Mouse (Mus musculus) MN1 (cell line): ENCODE data around the gene Kmt2b.

Experiments
- DNase-seq: peaks from one replicate; pipeline ENCODE4 v3.0.0-alpha.2; 2016; ENCODE audit warnings: low spot score

The Kmt2b gene

DNA sequence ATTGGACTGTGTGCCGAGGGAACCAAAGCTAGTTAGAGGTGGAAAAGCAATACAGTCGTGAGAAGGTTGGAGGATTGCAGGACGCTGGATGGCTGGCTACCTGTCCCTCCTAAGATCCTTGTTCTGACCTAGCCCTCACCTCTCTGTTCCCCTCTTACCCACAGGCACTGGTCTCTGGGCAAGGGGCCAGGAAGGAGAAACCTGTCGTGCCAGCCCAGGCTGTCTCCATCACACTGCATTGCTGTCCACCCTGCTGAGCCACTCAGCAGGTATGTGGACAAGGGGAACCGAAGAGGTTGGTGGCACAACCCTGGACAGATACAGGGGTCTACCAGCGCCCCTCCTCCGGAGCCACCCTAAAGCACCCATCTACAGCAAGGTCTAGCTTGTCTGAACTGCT lies 12.1 kb upstream of the Kmt2b start:
- DNase-seq = peak; percentile 29

DNA sequence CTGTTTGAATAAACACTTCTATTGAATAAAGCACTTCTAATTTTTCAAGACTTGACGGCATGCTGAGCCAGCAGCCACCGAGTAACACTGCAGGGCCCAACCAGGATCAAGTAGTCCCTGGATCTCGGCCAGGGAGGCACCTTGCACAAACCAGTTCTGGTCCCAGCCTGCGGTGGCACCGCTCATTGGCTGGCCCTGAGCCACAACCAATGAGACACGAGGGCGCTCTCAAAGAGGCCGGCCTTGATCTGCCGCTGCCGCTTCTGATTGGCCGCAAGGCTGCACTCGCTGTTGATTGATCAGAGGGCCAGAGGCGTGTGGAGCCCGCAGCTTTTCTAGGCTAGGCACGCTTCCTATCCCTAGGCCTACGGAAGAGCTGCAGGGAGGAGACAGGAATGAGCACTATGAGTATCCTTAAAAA lies 11.4 kb upstream of the Kmt2b start:
- peak; percentile 97 for DNase-seq

DNA sequence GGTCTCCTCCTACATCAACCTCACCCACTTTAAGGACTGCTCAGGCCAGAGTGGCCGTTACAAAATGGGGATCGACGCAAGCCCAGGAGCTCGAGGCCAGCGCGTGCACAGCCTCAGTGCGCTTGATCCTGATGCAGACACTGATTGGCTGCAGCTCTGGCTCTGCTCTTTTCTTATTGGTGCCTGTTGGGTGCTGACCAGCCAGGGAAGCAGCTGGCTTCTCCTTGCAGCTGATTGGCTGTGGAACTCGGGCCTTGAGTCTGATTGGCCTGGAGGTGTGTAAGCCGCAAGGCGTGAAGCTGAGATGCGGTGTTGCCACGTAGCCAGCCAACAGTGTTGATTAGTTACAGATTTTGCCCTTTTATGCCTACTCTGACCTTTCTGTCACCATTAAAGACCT lies 10.3 kb upstream of the Kmt2b start, which contains the start of gene Zbtb32:
Gene Zbtb32, minus strand, starts transcription at position 124 of the 400 bp plus-strand sequence.
- no peak for DNase-seq

DNA sequence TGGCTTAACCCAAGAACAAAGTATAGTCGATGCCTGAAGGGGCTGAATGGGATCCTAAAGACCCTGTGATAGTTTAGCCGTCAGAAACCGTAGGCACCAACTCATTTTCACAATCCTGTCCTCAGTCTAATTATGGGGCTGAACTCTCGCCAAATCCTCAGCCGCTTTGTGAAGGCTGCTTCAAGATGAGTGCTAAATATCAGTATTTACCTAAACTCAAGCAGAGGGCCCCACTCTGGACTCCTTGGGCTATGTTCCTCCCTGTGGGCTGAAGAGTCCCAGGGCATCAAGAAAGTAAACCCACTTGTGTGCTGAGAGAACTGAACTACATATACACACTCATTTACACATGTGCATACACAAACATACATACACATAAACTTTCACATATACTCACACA lies 8.3 kb upstream of the Kmt2b start:
- no peak for DNase-seq

DNA sequence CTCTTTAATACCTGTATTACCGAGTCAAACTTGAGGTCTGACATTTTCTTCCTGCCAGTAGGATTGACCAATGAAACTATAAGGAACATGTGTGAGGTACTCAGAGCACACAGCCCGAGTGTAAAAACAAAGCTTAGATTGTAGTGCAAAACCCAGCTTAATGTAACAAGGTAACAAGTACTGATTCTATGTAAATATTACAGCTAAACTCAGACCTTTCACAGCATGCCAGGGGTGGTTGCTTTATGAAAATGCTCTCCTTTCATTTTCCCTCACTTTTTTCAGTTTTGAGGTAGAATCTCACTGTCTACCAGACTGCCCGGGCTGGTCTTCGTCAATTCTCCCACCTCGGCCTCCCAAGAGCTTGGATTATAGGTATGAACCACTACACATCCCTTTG lies 7.6 kb upstream of the Kmt2b start:
- DNase-seq = no peak

DNA sequence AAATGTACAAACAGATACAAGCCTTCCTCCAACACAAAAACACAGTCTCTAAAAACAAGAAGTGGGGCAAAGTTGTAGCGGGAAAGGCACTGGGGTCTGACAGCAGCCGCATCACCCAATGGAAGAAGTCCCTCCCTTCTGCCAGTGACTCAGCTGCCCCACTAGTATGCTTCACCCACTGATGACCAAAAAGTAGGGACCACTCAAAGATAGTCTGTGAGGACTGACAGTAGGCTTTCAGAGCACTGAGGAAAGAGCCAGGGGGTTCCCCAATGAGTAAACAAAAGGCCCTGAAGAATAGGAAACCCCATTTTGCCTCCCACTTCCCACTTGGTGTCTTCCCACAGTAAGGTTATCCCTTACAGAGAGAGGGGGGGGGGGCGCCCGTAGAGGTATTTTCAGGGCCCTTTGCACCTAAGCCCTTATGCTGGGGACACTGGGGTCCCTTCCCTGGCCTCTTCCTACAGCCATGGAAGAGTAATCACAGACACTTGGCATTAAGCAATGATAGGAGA lies 6.0 kb upstream of the Kmt2b start:
- DNase-seq = no peak

DNA sequence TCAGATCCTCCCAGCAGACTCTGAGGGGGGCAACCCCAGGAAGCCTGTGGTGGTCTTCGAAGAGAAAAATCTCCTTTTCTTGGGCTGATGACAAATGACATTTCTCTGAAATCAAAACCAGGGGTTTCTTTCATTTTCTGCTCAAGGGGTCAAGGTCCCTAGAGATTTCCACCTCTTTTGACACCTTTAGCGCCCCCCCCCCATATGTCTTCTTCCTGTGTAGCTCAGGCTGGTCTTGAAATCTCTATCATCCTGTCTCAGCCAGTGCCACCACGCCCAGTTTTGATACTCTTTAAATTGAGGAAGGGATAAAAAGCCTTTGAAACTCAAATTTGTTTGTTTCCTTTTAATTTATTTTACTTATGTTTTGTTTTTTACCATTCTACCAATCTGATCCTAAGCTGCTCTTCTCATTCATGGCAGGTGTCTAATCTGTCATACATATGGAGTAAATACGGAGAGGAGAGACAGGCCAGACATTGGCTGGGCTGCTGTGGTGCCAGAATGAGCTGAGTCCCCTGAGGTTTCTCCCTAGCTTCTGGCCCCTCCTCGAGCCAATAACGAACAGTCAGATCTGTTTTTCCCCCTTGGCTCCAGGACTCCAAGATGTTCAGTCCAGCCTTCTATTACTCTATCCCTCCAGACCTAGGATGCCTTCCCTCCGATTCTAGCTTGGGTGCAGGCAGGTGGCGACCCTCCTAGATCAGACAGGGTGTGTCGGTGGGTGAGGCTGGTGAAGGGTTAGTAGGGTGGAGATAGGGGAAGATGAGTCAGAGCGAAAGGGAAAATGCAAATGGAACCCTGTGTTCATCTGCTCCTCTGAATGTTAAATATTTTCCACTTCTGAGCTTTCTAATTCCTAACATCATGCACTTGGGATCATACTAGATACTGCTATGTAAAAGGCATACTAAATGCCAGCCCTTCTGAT lies 5.3 kb upstream of the Kmt2b start:
- DNase-seq = peak; percentile 60

DNA sequence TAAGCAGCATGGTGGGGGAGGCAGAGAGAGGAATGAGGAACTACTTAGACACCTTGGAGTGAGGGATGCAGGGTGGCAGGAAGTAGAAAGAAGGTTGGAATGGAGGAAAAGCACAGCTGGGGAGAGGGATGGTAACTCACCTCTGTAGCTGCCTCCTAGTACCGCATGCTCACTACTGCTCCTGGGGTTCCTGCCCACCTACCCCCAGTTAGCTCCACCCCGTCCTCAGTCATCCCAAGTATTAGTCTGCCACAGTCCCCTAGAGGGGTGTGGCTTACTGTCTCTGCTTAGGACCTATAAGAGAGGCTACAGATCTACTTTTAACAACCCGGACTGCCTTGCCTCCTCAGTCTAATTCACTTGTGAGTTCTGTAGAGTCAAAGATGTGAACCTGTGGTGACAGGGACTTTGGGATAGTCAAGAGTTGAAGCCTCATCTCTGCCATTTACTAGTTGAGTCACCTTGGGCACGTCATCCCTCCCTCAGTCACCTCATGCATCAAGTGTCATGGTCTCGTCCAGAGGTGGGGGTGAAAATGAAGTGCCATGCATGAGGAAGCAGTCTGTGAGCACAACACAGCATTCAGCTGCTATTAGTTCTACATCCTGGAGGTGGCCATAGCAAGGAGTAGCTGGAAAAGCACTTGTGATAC lies 4.4 kb upstream of the Kmt2b start:
- no peak for DNase-seq

DNA sequence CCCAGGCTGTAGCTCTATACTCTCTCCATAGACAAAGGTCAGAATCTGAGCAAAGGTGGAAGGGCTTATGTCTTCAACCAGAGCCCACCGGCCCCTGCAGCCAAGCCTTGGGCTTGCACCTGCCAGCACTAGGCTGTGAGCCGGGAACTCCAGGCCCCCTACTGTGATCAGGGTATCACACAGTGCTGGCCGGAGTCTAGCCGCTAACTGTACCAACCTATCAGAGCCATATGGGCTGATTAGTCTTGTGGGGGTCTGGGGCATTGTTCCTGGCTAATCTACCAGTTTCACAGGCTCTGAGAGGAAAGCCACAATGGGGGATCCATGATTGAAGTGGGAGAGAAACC lies 3.1 kb upstream of the Kmt2b start:
- no peak for DNase-seq

DNA sequence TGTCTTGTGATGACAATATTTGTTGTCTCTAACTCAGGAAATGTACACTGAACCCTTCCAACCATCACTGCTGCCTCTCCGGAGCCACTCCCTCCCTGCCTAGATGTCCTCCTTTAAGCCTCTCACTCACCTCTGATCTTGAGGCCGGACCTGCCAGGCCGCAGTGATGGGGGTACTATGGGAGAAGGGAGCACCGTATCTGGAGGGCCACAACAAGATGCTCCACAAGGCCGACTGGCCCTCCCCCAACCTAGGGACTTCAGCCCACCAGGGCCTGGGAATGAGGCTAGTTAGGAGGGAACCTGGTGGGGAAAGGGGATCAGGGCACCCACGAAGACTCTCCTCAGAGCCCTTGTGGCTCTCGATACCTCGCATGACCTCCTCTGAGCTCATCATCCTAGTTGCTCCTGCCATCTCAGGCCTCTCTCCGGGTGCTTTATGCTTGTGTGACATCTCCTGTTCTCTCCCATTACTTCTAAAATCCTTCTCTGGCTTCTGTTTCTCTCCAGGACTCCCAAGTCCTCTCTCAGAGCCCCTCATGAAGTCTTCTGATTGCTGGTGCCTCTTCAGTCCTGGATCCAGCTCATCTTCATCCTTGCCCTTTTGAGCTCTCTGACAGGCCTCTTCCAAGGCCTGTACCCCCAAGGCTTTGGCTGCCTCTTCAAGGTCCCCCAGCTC lies 2.5 kb upstream of the Kmt2b start:
- no peak for DNase-seq

DNA sequence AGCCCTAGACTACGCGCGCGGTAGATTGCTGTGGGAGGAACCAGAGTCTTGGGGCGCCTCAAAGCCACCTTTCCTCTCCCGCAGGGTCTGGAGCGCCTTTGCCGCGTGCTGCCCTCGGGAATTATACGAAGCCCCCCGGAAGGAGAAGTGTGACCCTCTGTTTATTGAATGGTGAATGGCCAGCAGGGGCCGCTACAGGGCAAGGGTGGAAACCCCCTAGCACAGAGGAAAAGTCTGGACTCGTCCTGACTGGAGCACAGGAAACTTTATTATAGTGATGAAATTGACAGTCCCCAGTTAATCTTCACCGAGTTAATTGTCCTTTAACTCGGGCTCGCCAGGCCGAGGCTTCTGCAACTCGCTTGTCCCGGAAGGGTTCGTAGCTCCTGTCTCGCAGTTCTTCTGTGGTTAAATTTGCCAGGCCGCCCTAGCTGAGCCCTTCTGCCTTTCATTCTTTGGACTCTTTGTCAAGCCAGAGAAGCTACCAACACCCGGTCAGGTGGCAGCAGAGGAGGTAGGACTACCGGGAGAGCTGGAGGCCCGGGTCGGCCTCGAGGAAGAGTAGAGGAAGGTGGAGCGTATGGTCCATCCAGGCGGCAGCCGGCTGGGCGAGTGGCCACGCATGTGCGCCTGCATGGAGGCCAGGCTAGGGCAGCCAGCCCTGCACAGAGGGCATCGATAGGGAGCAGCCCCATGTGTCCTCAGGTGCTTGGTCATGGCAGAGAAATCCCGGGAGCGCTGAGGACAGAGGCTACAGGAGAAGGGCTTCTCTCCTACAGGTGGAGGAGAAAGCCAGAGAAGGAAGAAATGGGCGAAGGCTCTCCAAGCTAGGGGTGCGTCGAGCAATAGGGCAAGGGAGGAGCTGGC lies 1.1 kb upstream of the Kmt2b start:
- peak; percentile 83 for DNase-seq

DNA sequence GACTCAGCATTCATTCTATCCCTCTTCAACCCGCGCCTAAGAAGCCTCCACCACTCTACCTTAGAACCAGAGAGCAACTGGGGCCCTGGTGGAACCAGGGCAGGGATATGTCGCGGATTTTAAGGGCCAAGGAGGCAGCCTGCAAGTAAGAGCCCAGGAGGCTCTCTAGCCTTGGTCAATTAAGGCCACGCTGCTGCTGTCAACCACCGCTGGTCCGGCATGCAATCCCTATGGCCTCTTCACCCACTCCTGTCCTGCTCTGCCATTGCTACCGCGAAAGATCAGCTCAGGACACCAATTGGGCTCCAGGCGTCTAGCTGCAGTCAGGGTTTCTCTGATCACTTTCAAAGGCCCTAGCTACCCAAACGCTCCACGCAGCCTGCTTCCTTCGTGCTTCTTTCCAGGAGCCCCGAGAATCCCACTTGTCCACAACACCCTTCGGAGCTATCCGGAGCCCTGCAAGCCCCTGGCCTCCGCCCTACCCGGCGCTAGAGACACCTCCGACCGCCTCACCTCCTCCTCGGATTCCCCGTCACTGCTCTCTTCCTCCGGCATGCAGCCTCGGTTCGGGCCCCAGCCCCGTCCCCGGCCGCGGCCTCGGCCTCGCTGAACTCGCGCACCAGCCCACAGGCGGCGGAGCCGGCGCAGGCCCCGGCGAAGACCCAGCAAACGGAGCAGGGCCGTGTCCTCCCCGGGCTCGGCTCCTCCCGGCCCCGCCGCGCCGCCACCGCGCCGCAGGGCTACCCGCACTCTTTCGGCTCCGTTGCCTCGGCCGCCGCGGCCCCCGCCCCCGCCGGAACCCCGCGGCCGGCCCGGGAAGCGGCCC lies 471 bp downstream of the Kmt2b start:
- peak; percentile 44 for DNase-seq

DNA sequence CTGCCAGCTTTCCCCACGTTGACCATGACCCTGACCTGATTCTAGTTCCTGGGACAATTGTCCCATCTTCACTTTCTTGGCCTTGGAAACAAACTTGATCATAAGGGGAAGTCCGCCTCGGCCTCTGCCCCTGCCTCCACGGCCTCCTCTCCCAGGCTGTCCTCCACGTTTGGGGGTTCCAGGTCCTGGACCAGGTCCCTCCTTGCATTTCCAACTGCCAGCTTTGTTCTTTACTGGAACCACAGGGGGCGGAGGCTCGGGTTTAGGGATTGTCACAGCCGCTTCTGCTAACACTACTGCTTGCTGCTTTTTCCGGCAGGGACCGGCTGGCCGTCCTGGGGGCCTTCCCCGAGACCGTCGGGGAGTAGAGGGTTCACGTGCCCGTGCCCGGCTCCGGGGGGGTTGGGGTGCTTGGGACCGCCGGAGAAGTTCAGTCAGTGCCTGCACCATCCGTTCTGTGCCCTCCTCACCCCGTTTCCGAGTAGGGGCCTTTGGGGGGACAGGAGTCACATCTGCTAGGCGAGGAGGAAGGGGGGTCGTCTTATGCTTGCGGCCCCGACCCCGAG lies 2.0 kb downstream of the Kmt2b start:
- no peak for DNase-seq

DNA sequence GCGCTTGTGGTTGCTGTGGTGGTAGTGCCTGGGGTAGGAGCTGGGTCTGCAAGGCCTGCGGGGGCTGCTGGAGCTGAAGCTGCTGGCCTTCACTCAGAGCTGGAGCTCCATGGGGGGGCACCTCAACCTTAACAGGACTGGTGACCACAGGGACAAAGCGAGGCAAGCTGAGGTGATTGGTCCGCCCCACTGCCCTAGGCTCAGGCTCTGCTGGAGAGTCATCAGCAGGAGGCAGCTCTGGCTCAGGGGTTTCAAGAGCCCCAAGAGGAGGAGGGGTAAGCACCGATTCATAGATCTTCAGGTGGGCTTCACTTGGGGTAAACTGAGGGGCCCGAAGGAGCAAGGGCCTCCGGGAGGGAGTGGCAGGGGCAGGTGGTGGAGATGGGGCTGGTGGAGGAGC lies 3.4 kb downstream of the Kmt2b start:
- no peak for DNase-seq

DNA sequence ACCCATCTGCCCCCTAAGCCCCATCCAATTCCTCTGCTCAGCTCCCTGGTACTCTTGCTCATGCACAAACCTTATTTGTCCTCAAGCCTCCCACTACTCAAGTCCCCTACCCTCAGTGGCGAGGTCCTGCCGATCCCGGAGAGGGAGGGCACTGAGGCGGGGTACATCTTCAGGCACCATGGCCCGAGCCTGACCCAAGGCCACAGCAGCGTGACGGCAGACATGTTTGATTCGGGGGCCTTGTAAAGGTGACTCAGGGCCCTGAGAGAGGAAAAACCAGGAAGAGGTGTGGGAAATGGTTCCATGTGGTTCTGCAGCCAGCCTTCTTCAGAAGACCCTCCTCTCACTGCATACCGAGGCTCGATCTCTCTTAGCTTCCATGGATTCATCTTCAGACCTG lies 4.2 kb downstream of the Kmt2b start:
- no peak for DNase-seq

DNA sequence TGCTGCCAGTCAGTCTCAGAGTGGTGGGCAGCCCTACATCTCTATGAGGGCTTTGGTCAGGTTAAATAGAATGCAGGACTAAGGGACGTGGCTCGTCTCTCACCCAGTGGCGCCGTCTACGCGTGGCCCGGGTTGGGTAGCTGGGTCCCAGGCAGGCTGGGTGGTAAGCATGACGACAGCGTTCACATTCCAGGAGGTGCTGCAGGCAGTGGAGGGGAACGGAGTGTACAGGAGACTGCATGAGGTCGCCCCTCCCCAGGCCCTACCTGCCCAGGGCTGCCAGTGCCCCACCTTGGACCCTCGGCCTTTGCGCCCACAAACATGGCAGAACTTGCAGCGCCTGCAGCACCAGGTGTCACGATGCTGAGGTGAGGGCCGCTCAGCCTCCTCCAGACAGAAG lies 7.0 kb downstream of the Kmt2b start:
- no peak for DNase-seq

DNA sequence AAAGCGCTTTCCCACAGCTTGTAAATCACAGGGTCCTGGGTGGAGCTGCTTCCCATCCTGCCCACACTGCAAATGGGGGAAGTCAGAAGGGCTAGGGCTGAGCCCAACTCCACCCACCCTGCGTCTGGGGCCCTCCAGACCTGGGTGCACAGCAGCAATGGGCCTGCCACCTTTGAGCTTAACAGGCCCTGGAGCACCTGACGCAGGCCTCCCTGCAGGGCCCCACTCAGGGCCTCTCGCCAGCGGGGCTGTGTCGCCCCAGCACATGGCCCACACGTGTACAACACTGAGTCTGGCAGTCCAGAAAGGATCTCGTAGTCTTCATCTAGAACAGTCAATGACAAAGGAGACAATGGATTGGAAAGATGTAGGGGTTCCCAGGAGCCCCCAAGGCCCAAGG lies 8.6 kb downstream of the Kmt2b start:
- DNase-seq = no peak

DNA sequence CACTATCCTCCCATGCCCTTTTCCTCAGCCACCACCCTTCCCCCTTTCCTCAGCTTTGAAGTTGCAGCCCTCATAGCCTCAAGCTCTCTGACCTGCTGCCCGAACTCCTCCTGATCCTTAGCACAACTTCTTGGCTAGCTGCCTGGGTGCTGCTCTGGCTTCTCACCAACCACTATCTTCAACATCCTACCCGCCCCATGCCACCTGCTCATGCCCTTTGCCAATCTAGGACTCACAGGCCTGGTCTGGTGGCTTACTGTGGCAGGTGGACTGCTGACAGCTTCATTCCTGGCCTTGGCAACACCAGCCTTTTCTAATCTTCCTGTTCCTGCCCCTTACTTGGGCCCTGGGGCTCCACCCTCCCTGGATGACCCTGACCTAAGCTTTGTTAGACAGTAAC lies 15.6 kb downstream of the Kmt2b start:
- peak; percentile 75 for DNase-seq

DNA sequence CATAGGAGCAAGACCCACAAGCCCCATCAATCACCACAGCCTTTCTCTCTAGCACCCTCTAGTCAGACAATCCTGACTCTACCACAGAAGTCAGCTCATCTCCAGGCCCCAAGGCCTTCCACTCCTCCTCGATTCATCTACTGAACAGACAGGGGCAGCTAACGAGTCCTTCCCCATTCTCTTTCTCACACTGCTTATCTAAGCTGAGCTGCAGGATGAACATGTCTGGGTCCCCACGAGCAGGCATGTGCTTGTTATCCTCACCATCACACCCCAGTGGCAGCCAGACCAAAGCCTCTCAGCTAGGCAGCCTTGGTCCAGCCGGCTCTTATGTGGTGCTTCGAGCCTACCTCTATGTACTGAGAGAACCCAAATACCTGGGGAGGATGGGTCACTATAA lies 16.1 kb downstream of the Kmt2b start:
- DNase-seq = no peak

DNA sequence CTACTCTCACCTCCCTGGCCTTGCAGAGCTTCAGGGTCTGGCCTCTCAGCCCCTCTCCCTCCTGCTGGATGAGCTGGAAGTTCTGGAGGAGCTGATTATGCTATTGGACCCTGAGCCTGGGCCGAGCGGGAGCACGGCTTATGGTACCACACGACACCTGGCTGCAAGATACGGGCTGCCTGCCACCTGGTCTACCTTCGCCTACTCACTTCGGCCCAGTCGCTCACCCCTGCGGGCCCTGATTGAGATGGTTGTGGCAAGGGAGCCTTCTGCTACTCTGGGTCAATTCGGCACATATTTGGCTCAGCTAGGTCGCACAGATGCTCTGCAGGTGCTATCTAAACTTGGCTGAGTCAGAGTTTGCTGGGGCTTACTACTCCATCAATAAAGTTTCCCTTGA lies 21.0 kb downstream of the Kmt2b start:
- DNase-seq = no peak

DNA sequence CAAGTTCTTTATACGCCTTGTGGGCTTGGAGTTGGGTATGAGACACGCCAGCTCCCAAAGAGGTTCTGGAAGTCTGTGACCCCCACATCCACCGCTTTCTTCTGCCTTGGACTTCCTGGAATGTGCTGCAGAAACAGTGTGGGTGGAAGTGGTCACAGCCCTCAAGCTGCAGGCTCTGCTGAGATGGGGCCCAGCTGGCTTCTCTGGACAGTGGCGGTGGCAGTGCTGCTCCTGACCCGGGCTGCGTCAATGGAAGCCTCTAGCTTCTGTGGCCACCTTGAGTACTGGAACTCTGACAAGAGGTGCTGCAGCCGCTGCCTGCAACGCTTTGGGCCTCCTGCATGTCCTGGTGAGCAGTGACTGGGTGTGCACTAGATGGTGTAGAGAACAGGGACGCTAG lies 22.5 kb downstream of the Kmt2b start:
- DNase-seq = no peak
